Mouse (Mus musculus): ENCODE measurements around the gene Hnrnph3. TPM values are rescaled to one million over a fixed set of nuclear protein-coding genes. Genes with fewer than 3 reads are reported as not detected.

Gene Hnrnph3
- total and polyA plus RNA-seq, 3 experiments = 9.5 to 37.8 (median 15.1) TPM

DNA sequence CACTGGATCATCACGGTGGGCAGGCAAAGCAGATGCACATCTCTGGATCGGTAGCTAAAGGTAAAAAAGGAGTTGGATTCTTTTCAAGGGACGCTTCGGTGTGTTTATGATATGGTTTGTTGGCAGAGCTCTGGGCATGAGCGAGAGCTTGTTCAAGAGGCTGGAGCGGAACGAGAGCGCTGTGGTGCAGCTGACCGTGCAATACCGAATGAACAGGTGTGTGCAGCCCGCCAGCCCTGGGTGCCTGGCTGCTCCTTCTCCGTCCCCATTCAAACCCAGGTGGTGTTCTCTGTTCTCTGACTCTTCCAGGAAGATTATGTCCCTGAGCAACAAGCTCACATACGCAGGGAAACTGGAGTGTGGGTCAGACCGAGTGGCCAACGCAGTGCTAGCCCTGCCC lies 57.7 kb downstream of the Hnrnph3 start:
- H3K9ac ChIP-seq (ENCODE audit: insufficient read depth, low read depth) = no peak overlapping the region
- no peak for TF ChIP-seq TBP (conservative IDR thresholded peaks at IDR 0.05; ENCODE audit: low read depth, low read length)
- no peak for TF ChIP-seq MXI1 (IDR thresholded peaks at IDR 0.05; ENCODE audit: low read depth, low read length)
- no peak for TF ChIP-seq SMC3 (IDR thresholded peaks at IDR 0.05; ENCODE audit: low read depth, low read length)
- TF ChIP-seq PAX5 (IDR thresholded peaks at IDR 0.05; ENCODE audit: low read length) = no peak
- TF ChIP-seq EP300 (IDR thresholded peaks at IDR 0.05; ENCODE audit: low read length) = no peak
- no peak for TF ChIP-seq KAT2A (IDR thresholded peaks at IDR 0.05; ENCODE audit: insufficient replicate concordance, low read length)
- no peak for TF ChIP-seq IRF4 (IDR thresholded peaks at IDR 0.05; ENCODE audit: low read depth, low read length)
- no peak for TF ChIP-seq ETS1 (conservative IDR thresholded peaks at IDR 0.05; ENCODE audit: low read depth, low read length)
- TF ChIP-seq UBTF (IDR thresholded peaks at IDR 0.05; ENCODE audit: low read depth, low read length) = no peak
- no peak for TF ChIP-seq USF1 (IDR thresholded peaks at IDR 0.05; ENCODE audit: low read depth, low read length)
- no peak for TF ChIP-seq CHD1 (IDR thresholded peaks at IDR 0.05; ENCODE audit: low read depth, low read length)
- no peak for TF ChIP-seq POLR2AphosphoS2 (IDR thresholded peaks at IDR 0.05; ENCODE audit: low read depth, low read length)
- no peak for TF ChIP-seq ELF1 (IDR thresholded peaks at IDR 0.05; ENCODE audit: low read depth, low read length)
- TF ChIP-seq MAZ (IDR thresholded peaks at IDR 0.05; ENCODE audit: low read depth, low read length) = no peak
- TF ChIP-seq ZMIZ1 (IDR thresholded peaks at IDR 0.05; ENCODE audit: low read depth, low read length) = no peak
- TF ChIP-seq JUND (conservative IDR thresholded peaks at IDR 0.05; ENCODE audit: low read depth, low read length) = no peak
- no peak for DNase-seq (ENCODE audit: extremely low read depth)
- H3K4me1 ChIP-seq (ENCODE audit: control insufficient read depth in 1 of 2, insufficient read depth in 2 of 2) = no peaks in the 10 kb centered on the region
- no peaks in the 10 kb centered on the region for H3K79me2 ChIP-seq (replicated peaks; ENCODE audit: control insufficient read depth, extremely low read depth, insufficient read depth, poor library complexity, severe bottlenecking)
- H3K27ac ChIP-seq (ENCODE audit: insufficient read depth, low read depth) = no peak overlapping the region
- no peaks in the 10 kb centered on the region for H3K27me3 ChIP-seq (replicated peaks)
- no peaks in the 10 kb centered on the region for H3K9me3 ChIP-seq (replicated peaks; ENCODE audit: low read length)
- H3K4me2 ChIP-seq (ENCODE audit: insufficient read depth, low read depth, poor library complexity, severe bottlenecking) = no peak overlapping the region
- dilution Hi-C loops (cut with MboI; ENCODE audit: extremely low pct_ligation_motif_present, extremely low pct_unique_long_range_greater_than_20kb, low sequenced_read_pairs) (no loop called here), in situ Hi-C loops (cut with MboI; ENCODE audit: low pct_ligation_motif_present, low pct_unique_long_range_greater_than_20kb, low sequenced_read_pairs) (loop anchor here (5.0 kb wide), 1 partner anchor 34 kb away; no protein-coding TSS in a partner anchor)
- H3K36me3 ChIP-seq (replicated peaks in 1 of 2; ENCODE audit: control insufficient read depth in 1 of 2, insufficient read depth in 1 of 2, low read length in 1 of 2) = peaks cover 81 to 85% of the 10 kb centered on the region in 2 experiments
- no peak overlapping the region for H3K4me3 ChIP-seq (replicated peaks in 1 of 3; ENCODE audit: low read depth in 2 of 3, low read length in 2 of 3, poor library complexity in 1 of 3)

DNA sequence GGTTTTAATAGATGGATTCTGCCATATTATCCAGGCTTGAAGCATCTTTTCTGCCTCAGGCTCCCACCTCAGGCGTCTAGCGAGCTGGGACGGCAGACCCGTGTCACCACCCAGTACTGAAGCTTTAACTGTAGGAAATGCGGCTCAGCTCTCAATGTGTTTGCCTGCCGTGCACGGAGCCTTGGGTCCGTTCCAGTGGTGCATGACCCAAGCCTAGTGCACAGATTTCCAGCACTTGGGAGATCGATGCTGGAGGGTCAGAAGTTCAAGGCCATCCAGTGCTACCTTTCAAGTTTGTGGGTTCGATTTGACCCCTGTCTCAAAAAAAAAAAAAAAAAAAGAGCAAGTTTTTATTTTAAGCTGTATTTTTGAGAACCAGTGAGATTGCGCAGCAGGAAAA lies 58.2 kb downstream of the Hnrnph3 start:
- Histone ChIP-seq H3K4me1 (ENCODE audit: control insufficient read depth in 1 of 2, insufficient read depth in 2 of 2) (no peaks in the 10 kb centered on the region), H3K4me3 (replicated peaks in 1 of 3; ENCODE audit: low read depth in 2 of 3, low read length in 2 of 3, poor library complexity in 1 of 3) (no peak overlapping the region), H3K79me2 (replicated peaks; ENCODE audit: control insufficient read depth, extremely low read depth, insufficient read depth, poor library complexity, severe bottlenecking) (no peaks in the 10 kb centered on the region), H3K9me3 (replicated peaks; ENCODE audit: low read length) (no peaks in the 10 kb centered on the region), H3K4me2 (ENCODE audit: insufficient read depth, low read depth, poor library complexity, severe bottlenecking) (no peak overlapping the region), H3K9ac (ENCODE audit: insufficient read depth, low read depth) (no peak overlapping the region), H3K27me3 (replicated peaks) (no peaks in the 10 kb centered on the region), H3K27ac (ENCODE audit: insufficient read depth, low read depth) (no peak overlapping the region), H3K36me3 (replicated peaks in 1 of 2; ENCODE audit: control insufficient read depth in 1 of 2, insufficient read depth in 1 of 2, low read length in 1 of 2) (peaks cover 83 to 87% of the 10 kb centered on the region in 2 experiments)
- DNase-seq (ENCODE audit: extremely low read depth) = no peak
- dilution Hi-C loops (cut with MboI; ENCODE audit: extremely low pct_ligation_motif_present, extremely low pct_unique_long_range_greater_than_20kb, low sequenced_read_pairs) (no loop called here), in situ Hi-C loops (cut with MboI; ENCODE audit: low pct_ligation_motif_present, low pct_unique_long_range_greater_than_20kb, low sequenced_read_pairs) (loop anchor here (5.0 kb wide), 1 partner anchor 33 kb away; no protein-coding TSS in a partner anchor)
- TF ChIP-seq UBTF (IDR thresholded peaks at IDR 0.05; ENCODE audit: low read depth, low read length) (no peak), SIN3A (IDR thresholded peaks at IDR 0.05; ENCODE audit: low read length) (no peak), ELF1 (IDR thresholded peaks at IDR 0.05; ENCODE audit: low read depth, low read length) (no peak), MXI1 (IDR thresholded peaks at IDR 0.05; ENCODE audit: low read depth, low read length) (no peak), SMC3 (IDR thresholded peaks at IDR 0.05; ENCODE audit: low read depth, low read length) (no peak), GABPA (IDR thresholded peaks at IDR 0.05; ENCODE audit: insufficient replicate concordance, low read depth, low read length) (no peak), POLR2A (IDR thresholded peaks at IDR 0.05; ENCODE audit: low read depth, low read length) (no peak), RAD21 (IDR thresholded peaks at IDR 0.05; ENCODE audit: low read depth, low read length) (no peak), KAT2A (IDR thresholded peaks at IDR 0.05; ENCODE audit: insufficient replicate concordance, low read length) (no peak), CHD1 (IDR thresholded peaks at IDR 0.05; ENCODE audit: low read depth, low read length) (no peak), POLR2AphosphoS2 (IDR thresholded peaks at IDR 0.05; ENCODE audit: low read depth, low read length) (no peak), IRF4 (IDR thresholded peaks at IDR 0.05; ENCODE audit: low read depth, low read length) (no peak), CHD2 (IDR thresholded peaks at IDR 0.05; ENCODE audit: low read length) (no peak)

Other genes with a start within 250 kb of the Hnrnph3 start
- 41.5 and 57.0 TPM in 2 replicates for gene Ccar1, start 231.9 kb downstream of the Hnrnph3 start, total RNA-seq (2012; rRNA removed)
- gene Ccar1, start 231.9 kb downstream of the Hnrnph3 start, total RNA-seq (2014; rRNA removed) = 43.1 and 48.4 TPM in 2 replicates
- gene Ccar1, start 231.9 kb downstream of the Hnrnph3 start, polyA plus RNA-seq (2012; ENCODE audit: insufficient read length, low read depth) = 125 and 134 TPM in 2 replicates
- gene Tet1, start 115.2 kb downstream of the Hnrnph3 start, total RNA-seq (2012; rRNA removed) = 0.50 and 0.55 TPM in 2 replicates
- 0.23 and 0.31 TPM in 2 replicates for gene Tet1, start 115.2 kb downstream of the Hnrnph3 start, total RNA-seq (2014; rRNA removed)
- 0.34 and 0.60 TPM in 2 replicates for gene Tet1, start 115.2 kb downstream of the Hnrnph3 start, polyA plus RNA-seq (2012; ENCODE audit: insufficient read length, low read depth)
- gene Slc25a16, start 103.6 kb downstream of the Hnrnph3 start, total RNA-seq (2012; rRNA removed) = 9.8 and 12.0 TPM in 2 replicates
- 27.0 TPM in 2 replicates for gene Slc25a16, start 103.6 kb downstream of the Hnrnph3 start, total RNA-seq (2014; rRNA removed)
- 12.1 and 16.8 TPM in 2 replicates for gene Slc25a16, start 103.6 kb downstream of the Hnrnph3 start, polyA plus RNA-seq (2012; ENCODE audit: insufficient read length, low read depth)
- gene Dna2, start 77.2 kb downstream of the Hnrnph3 start, total RNA-seq (2012; rRNA removed) = 31.7 and 38.6 TPM in 2 replicates
- gene Dna2, start 77.2 kb downstream of the Hnrnph3 start, total RNA-seq (2014; rRNA removed) = 38.6 and 41.2 TPM in 2 replicates
- 33.1 and 33.4 TPM in 2 replicates for gene Dna2, start 77.2 kb downstream of the Hnrnph3 start, polyA plus RNA-seq (2012; ENCODE audit: insufficient read length, low read depth)
- gene Rufy2, start 44.0 kb downstream of the Hnrnph3 start, total RNA-seq (2012; rRNA removed) = 4.9 and 5.6 TPM in 2 replicates
- gene Rufy2, start 44.0 kb downstream of the Hnrnph3 start, total RNA-seq (2014; rRNA removed) = 5.8 and 9.0 TPM in 2 replicates
- 6.8 and 7.1 TPM in 2 replicates for gene Rufy2, start 44.0 kb downstream of the Hnrnph3 start, polyA plus RNA-seq (2012; ENCODE audit: insufficient read length, low read depth)
- 0.55 and 0.72 TPM in 2 replicates for gene Pbld2, start 98 bp upstream of the Hnrnph3 start, total RNA-seq (2012; rRNA removed)
- 0.19 and 0.76 TPM in 2 replicates for gene Pbld2, start 98 bp upstream of the Hnrnph3 start, total RNA-seq (2014; rRNA removed)
- gene Pbld2, start 98 bp upstream of the Hnrnph3 start, polyA plus RNA-seq (2012; ENCODE audit: insufficient read length, low read depth) = 0.26 TPM in 1 of 2 replicates, not detected in the other
- 0.04 and 0.25 TPM in 2 replicates for gene Pbld1, start 35.9 kb upstream of the Hnrnph3 start, total RNA-seq (2012; rRNA removed)
- gene Pbld1, start 35.9 kb upstream of the Hnrnph3 start, total RNA-seq (2014; rRNA removed) = not detected in 2 replicates
- 0.49 TPM in 1 of 2 replicates, not detected in the other for gene Pbld1, start 35.9 kb upstream of the Hnrnph3 start, polyA plus RNA-seq (2012; ENCODE audit: insufficient read length, low read depth)
- not detected in 2 replicates for gene Atoh7, start 75.4 kb upstream of the Hnrnph3 start, total RNA-seq (2012; rRNA removed)
- gene Atoh7, start 75.4 kb upstream of the Hnrnph3 start, total RNA-seq (2014; rRNA removed) = not detected in 2 replicates
- not detected in 2 replicates for gene Atoh7, start 75.4 kb upstream of the Hnrnph3 start, polyA plus RNA-seq (2012; ENCODE audit: insufficient read length, low read depth)
- 0.08 and 0.17 TPM in 2 replicates for gene Mypn, start 179.7 kb upstream of the Hnrnph3 start, total RNA-seq (2012; rRNA removed)
- gene Mypn, start 179.7 kb upstream of the Hnrnph3 start, total RNA-seq (2014; rRNA removed) = 0.39 and 0.47 TPM in 2 replicates
- 0.46 and 0.81 TPM in 2 replicates for gene Mypn, start 179.7 kb upstream of the Hnrnph3 start, polyA plus RNA-seq (2012; ENCODE audit: insufficient read length, low read depth)
- gene Herc4, start 219.6 kb upstream of the Hnrnph3 start, total RNA-seq (2012; rRNA removed) = 36.6 TPM in 2 replicates
- gene Herc4, start 219.6 kb upstream of the Hnrnph3 start, total RNA-seq (2014; rRNA removed) = 96.1 and 101 TPM in 2 replicates
- gene Herc4, start 219.6 kb upstream of the Hnrnph3 start, polyA plus RNA-seq (2012; ENCODE audit: insufficient read length, low read depth) = 56.2 and 68.1 TPM in 2 replicates

All from CH12.LX (cell line).